Mouse (Mus musculus): ENCODE results near the gene Itih3.

Gene Itih3

GRCm38 (mm10) chr14:30923375-30924105 lies at the start of gene Itih3:
Gene Itih3, minus strand, starts transcription at chr14:30923760.
- peak; percentile 25 to 52 for DNase-seq (ENCODE audit: low spot score in 2 of 2)

- DNase-seq (ENCODE audit: low spot score in 2 of 2): no peak
Measured at GRCm38 (mm10) chr14:30960366-30960765, 36.8 kb upstream of the Itih3 start.

GRCm38 (mm10) chr14:30959031-30959430 lies 35.5 kb upstream of the Itih3 start:
- DNase-seq (ENCODE audit: low spot score in 2 of 2): no peak

- no peak for DNase-seq (ENCODE audit: low spot score in 2 of 2)
Measured at GRCm38 (mm10) chr14:30958517-30958916, 35.0 kb upstream of the Itih3 start.

- DNase-seq (ENCODE audit: low spot score in 2 of 2): peak; percentile 95 to 96
Measured at GRCm38 (mm10) chr14:30951154-30951825, 27.7 kb upstream of the Itih3 start, which contains the start of gene Nek4. Gene Nek4, plus strand, starts transcription at chr14:30951377.

- DNase-seq (ENCODE audit: low spot score in 2 of 2): no peak
Measured at GRCm38 (mm10) chr14:30949986-30950385, 26.4 kb upstream of the Itih3 start.

- DNase-seq (ENCODE audit: low spot score in 2 of 2): no peak
Measured at GRCm38 (mm10) chr14:30944745-30945144, 21.2 kb upstream of the Itih3 start.

- peak in 1 of 2 experiments; percentile 54 for DNase-seq (ENCODE audit: low spot score in 2 of 2)
Measured at GRCm38 (mm10) chr14:30943860-30944674, 20.5 kb upstream of the Itih3 start.

GRCm38 (mm10) chr14:30943038-30943437 lies 19.5 kb upstream of the Itih3 start, which contains the start of gene Itih1:
Gene Itih1, minus strand, starts transcription at chr14:30943289.
- no peak for DNase-seq (ENCODE audit: low spot score in 2 of 2)

- DNase-seq (ENCODE audit: low spot score in 2 of 2): no peak
Measured at GRCm38 (mm10) chr14:30942254-30942653, 18.7 kb upstream of the Itih3 start.

GRCm38 (mm10) chr14:30933351-30933750 lies 9.8 kb upstream of the Itih3 start:
- DNase-seq (ENCODE audit: low spot score in 2 of 2): no peak

- no peak for DNase-seq (ENCODE audit: low spot score in 2 of 2)
Measured at GRCm38 (mm10) chr14:30930386-30930785, 6.8 kb upstream of the Itih3 start.

- DNase-seq (ENCODE audit: low spot score in 2 of 2): no peak
Measured at GRCm38 (mm10) chr14:30925492-30925891, 1.9 kb upstream of the Itih3 start.

GRCm38 (mm10) chr14:30922053-30922670 lies 1.4 kb downstream of the Itih3 start:
- DNase-seq (ENCODE audit: low spot score in 2 of 2): no peak

- no peak for DNase-seq (ENCODE audit: low spot score in 2 of 2)
Measured at GRCm38 (mm10) chr14:30916516-30916915, 7.0 kb downstream of the Itih3 start.

- no peak for DNase-seq (ENCODE audit: low spot score in 2 of 2)
Measured at GRCm38 (mm10) chr14:30913404-30913803, 10.2 kb downstream of the Itih3 start.

- DNase-seq (ENCODE audit: low spot score in 2 of 2): no peak
Measured at GRCm38 (mm10) chr14:30912641-30913040, 10.9 kb downstream of the Itih3 start.

GRCm38 (mm10) chr14:30911141-30911540 lies 12.4 kb downstream of the Itih3 start:
- DNase-seq (ENCODE audit: low spot score in 2 of 2): no peak

GRCm38 (mm10) chr14:30907814-30908265 lies 15.7 kb downstream of the Itih3 start:
- no peak for DNase-seq (ENCODE audit: low spot score in 2 of 2)

GRCm38 (mm10) chr14:30906001-30906400 lies 17.6 kb downstream of the Itih3 start:
- DNase-seq (ENCODE audit: low spot score in 2 of 2): no peak

- no peak for DNase-seq (ENCODE audit: low spot score in 2 of 2)
Measured at GRCm38 (mm10) chr14:30904307-30904706, 19.3 kb downstream of the Itih3 start.

- DNase-seq (ENCODE audit: low spot score in 2 of 2): no peak
Measured at GRCm38 (mm10) chr14:30903036-30903435, 20.5 kb downstream of the Itih3 start.
